Mouse (Mus musculus) WW6 (cell line): ENCODE data around the gene Cd5.

Experiments used
- DNase-seq: peaks from one replicate; pipeline ENCODE4 v3.0.0-alpha.2; 2013; ENCODE audit warnings: low read depth, low spot score

The Cd5 gene

DNA sequence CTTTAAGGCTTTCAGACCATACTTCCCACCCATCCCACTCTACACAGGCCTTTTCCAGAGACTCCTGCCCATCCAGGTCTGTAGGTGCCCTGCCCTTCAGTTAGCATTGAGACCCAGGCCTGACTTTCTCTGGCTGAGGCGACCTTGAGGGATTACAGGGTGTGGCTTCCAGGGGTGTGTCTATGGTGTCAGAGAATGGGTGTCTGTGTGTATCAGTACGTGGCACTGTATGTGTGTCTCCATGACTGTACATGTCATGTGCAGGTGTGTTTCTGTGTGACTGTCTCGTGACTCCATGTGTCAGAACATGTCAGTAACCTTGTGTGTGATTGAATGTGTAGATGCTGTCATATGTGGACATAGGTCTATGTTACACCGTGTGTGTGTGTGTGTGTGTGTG lies 67.5 kb downstream of the Cd5 start:
- DNase-seq: no peak
